Mouse (Mus musculus) megakaryocyte-erythroid progenitor cell, adult 5-6 weeks (primary cell): ENCODE measurements around the gene Arhgef12. TPM values are rescaled to one million over a fixed set of nuclear protein-coding genes. Genes with fewer than 3 reads are reported as not detected.

Source experiments
- ATAC-seq: replicated peaks from 2 replicates; pipeline ENCODE4 v1.8.0; 2016; ENCODE audit warnings: mild to moderate bottlenecking, inconsistent platforms; ENCODE audit not compliant: severe bottlenecking, poor library complexity, low FRiP score, low TSS enrichment
- total RNA-seq, 2 experiments: library from RNA; stranded (forward) in 1 of 2; stranded (reverse) in 1 of 2; fragments of 200-1000, 215-1000 nt in 1 of 2; fragments of >200 nt in 1 of 2; fragmentation: Nextera tagmentation in 1 of 2; gene quantifications; 2 replicates each; pipeline ENCODE4 v1.2.3; 2014 to 2017

Arhgef12 gene
- total RNA-seq, 2 experiments from 2014 or later = 18.5 to 34.6 TPM

DNA sequence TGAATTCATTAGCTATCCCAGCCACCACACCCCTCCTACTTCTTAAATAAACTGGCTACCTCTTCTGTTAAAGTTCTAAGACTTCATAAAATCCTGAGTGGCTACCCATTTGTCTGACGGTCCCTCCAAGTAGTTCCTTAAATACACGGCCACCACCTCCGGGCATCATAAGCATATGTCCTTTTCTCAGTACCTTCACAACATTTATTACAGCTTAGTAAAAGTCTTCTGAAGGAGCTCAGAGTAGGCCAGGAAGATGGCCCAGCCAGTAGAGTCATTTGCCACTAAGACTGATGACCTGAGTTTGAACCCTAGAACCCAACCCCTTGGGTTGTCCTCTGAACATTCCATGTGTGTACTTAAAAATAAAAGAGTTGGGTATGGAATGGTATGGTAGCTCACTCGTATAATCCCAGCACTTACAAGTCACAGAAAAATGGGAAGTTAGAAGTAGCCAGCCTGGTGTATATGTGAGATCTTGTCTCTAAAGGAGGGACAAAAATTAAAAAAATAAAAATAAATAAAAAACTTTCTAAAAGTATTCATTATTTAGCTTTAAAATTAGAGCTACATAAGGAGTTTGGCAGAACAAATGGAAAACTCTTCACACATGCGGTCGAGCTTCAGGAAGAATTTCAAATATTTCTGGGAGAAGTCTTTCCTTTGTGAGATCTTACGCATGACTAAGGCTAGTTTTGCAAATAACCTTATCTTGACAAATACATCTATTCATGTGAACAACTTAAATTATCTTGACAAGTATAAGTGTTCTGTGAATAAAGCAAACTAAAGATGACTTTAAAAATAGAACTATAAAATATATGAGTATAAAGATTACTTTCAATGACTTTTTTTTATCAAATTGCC, 22.3 kb downstream of the Arhgef12 start:
- no peak for ATAC-seq

DNA sequence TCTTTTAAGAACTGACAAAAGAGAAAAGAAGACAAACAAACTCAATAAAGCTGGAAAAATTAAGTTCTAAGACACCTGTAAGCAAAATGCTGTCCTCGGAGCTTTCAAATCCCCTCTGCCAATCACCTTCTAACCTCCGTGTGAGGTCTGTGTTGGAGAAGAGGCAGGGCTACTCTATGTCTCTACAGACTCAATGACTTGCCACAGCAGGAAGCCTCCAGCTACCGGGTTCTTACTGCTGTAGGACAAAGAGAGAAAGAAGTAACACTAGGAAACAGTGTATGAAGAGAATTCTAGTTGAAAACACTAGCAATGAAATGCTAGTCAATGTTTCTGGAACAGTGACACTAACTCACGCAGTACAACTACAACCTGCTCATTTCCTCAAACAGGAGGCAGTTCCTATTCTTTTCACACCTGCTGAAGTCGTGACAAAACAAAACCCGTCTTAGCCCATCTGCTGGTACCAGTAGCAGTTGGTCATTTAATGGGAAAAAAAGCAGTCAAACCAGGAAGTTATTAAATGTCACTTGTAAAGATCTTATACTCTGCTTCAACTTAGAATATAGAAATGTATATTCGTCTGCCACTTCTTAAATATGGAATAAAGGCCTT, 23.5 kb downstream of the Arhgef12 start:
- no peak for ATAC-seq

DNA sequence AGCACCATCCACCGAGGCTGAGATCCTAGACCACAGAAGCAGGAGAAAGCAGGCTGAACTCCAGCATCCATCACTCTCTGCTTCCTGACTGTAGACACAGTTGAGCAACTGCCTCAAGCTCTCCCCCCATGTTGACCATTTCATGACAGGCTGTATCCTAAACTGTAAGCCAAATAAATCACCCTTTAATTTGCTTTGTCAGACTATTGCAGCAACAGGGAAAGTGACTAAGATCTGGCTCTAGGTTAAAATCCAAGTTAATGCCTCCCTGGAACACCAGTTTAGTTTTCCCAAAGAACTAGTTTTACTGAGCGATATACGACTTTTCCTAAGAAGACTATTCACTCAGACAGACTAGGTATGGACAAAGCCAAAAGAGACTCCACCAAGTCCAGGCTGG, 28.3 kb downstream of the Arhgef12 start:
- ATAC-seq = no peak

DNA sequence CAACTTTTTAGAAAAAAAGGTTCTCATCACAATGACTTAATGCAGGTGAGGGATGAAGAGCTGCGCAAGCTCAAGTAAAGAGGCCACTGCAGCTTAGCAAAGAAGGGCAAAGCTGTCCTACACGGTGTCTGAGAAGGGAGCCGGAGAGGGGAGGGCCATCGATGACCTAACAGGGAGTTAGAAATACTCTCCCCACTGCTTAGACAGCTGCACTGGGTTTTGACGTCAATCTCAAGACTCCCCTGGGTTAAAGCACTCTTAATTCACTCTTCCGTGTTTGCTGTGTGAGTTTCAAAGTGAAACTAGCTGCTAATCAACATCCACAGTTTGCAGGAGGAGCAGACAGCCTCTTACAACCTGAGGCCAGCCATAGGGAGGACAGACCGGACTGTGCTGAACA, 30.9 kb downstream of the Arhgef12 start:
- ATAC-seq = no peak

DNA sequence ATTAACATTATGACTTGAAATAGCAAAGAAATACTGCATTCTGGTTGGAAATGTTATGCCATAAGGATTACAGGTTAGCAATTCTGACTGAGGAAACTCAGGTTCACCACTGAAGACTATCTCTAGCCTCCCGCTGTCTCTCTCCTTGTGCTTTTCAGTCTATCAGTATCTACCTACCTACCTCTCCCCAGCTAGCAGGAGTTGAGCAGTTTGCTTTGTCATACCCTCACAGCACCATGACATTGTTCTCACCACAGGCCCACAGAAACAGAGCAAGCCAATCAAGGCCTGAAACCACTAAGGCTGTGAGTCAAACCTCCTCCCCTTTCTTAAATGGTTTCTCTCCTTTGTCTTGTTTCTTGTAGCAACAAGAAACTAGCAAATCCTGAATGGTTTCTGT, 32.4 kb downstream of the Arhgef12 start:
- ATAC-seq = peak; percentile 85

DNA sequence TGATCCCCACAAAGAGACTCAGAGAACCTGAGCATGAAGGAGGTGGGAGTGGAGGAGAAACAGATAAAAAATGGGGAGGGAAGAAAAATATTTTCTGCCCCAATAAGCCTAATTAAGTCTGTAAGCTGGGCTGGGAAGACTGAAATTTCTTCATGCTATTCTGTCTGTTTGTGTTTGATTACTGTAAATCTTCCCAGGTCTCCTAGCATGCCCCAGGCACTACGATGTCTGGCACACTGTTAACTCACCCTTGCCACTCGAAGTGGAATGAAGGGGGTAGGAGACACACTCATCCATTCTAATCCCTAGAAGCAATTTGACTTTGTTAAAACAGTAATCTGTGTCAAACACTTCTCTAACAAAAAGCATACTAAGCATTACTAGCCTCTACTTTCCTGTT, 35.3 kb downstream of the Arhgef12 start:
- no peak for ATAC-seq

DNA sequence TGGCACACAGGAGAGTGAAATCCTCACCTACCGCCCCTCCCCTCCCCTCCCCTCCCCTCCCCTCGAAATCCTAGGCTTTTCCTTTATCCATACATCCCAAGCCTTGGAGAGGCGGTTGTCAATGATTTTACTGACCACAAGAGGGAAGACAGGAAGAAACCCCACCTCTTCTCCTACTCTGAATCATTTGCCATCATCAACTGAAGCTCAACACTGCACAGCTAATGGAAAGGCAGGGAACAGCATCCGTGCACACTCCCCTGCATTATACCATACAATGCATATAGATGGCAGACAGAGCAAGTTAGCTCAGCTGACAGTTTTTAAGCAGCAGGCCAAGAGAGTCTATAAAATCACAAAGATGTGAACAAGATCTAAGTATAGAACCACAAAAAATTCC, 35.9 kb downstream of the Arhgef12 start:
- no peak for ATAC-seq

DNA sequence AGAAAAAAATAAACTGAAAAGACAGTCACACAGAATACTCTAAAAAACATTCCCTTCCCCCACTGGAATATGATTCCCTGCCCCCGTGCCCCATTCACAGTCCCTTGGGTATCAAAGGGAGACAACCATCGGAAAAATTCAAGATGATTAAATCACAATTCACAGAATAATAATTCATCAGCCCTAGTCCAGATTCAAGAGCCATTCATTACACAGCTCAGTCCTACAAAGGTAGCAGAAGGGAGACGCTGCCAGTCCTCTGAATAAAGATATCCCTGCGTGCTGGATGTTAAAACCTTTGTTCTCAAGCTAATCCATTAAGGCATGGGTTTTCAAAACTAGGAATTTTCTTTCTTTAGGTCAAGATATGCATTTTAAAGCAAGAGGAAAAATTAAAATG, 36.5 kb downstream of the Arhgef12 start:
- ATAC-seq = no peak

DNA sequence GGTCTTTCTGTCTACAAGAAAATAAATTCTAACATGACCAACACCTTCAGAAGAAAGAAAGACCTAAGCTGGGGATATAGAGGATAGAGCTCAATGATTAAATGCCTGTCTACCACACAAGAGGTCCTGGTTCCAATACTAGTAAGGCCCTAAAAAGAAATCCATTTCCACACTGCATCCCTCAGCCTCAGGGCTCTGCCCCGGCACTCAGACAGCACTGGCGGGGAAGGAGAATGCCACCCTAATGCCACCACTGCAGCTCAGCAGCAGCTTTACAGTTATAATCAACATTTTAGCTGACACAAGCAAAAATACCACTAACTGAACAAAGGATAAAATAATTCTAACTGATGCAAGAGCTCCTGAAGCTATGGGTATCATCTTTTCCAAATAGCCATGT, 36.9 kb downstream of the Arhgef12 start:
- no peak for ATAC-seq

DNA sequence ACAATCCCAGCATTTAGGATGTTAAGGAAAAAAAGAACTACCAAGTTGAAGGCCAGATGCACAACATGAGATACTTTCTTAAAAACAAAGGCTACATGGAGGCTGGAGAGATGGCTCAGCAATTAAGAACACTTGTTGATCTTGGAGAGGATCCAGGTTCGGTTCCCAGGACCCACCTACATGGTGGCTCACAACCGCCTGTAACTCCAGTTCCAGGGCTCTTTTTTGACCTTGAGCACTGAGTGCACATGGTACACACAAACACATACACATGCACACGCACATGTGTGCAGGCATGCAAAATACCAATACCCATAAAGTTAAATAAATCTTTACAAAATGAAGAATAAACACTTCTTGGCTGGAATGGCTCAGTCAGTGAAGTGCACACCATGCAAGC, 39.1 kb downstream of the Arhgef12 start:
- ATAC-seq = no peak

DNA sequence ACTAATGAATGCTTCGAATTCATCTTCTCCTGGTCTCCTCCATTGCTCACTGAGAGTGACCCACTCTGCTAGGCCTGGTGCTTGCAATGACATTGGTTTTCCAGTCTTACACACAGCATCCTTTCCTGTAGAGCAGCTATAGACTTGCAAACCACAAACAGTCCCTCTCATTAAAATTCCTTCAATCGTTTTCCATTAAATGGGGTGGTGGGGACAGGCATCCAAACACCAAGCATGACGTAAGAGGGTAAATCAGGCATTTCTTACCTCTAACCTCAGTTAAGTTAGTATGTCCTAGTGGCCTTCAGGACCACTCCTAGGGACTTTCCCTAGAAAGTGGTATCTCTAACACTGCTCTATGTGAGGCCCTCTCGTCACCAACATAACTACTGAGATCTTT, 41.8 kb downstream of the Arhgef12 start:
- no peak for ATAC-seq

DNA sequence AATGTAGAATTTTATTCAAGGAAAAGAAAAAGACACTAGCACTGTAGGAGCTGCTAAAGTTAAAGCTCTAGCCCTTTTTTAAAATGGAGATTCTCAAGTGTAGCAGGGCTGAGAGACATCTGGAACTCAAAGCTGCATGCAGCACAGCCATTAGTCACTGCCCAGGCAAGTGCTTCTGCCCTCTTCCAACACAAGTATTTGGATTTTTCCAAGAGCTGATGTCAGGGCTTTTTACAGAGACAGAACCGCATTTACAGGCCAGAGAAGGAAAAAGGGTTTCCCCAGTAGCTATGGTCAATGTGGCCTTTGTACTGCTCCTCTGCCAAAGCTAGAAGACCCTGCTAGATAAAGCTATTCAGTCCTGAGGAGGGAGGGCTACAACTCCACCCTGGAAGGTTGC, 45.5 kb downstream of the Arhgef12 start:
- no peak for ATAC-seq

DNA sequence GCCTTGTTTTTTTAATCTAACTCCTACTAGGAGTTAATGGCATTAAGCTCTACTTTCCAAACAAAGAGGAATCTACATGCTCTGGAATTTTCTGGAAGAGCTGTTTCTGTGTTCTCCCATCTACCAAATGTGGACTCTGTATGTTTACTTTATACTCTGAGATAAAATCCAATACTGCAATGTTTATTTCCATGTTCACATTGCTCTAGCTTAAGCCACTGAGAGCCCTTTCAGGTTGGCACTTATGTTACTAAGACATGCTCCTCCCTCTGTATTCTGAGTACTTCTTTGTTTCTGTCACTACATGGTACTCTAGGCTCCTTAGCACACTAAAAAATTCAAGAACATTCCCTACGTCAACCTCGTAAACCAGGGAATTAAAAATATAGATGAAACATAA, 56.6 kb downstream of the Arhgef12 start:
- no peak for ATAC-seq

DNA sequence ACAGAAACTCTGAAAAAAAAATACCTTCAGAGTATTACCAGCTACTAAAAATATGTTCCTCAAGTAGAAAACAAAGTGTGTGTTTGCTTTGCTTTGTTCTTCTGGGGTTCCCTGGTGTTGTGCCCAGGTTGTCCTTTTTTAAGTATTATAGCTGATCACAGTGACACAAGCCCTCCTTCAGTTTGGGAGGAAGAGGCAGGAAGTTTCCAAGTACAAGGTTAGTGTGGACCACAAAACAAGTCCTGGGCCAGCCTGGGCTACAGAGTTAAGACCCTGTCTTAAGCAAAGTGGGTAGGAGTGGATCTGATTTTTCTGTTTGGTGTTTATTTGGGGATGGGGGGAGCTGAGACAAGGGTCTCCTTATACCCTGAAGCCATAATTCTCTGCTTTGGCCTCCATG, 62.6 kb downstream of the Arhgef12 start:
- ATAC-seq = no peak

DNA sequence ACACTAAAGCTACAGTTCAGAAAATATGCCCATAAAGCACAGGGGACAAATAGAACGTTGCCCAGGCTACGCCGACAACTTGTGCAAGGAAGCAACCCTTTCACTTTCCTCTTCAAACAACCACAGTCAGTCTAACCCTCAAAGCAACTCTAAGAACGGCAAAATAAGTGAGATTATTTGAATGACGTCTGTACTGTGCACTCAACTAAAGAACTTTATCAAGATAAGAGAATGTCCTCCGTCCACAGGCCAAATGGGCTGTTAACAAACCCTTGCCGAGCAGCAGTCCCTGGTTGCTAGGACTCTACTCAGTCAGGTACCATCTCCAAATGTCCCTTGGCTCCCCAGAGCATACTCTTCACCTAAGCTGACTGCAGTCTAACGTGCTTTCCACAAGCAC, 68.6 kb downstream of the Arhgef12 start:
- ATAC-seq = no peak

DNA sequence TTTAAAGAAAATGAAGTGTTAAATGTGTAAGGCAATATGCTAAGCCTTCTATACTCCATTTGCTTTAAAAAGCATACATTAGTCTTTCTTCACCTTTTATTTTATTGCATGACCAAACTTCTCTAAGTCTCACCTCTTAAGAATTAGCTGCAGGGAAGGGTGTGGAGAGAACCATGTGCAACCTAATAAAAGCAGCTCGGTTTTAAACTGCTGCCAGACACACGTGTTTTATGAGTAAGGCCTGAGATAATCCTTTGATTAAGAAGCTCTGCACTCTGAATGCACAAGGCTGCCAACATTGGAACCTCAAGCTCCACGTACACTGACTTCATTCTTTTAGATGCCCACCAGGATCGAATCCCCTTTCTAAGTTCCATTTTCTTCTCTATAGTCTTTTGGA, 71.8 kb downstream of the Arhgef12 start:
- ATAC-seq = no peak

DNA sequence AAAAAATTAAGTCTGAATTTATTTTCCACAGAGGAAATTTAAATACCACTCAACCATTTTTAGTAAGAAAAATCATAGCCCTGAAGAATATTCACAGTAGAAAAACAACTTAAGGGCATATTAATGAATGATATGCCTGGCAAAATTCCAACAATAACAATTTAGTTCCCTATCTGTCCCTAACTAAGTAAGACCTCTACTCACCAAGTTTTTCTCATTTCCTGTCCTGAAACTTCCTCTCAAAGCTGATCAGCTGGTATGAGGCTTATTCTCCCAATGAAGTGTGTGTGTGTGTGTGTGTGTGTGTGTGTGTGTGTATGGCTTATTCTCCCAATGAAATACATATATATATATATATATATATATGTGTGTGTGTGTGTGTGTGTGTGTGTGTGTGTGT, 72.8 kb downstream of the Arhgef12 start:
- ATAC-seq = no peak

DNA sequence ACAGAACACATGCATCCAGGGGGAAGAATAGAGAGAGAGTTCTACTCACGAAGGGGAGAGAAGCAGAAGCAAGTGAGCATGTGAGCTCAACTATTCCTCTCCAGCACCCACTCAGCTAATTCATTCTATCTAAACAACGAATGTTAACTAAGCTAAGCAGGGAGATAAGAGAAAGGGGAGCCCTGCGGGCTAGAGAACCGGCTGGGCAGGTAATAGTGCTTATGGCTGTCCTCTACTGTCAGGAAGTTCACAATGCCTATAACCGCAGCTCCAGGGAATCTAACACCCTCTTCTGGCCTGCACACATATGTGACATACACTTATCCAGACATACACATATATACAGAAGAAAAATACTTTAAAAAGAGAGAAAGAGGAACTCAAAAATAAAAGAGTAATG, 79.3 kb downstream of the Arhgef12 start:
- ATAC-seq = no peak

DNA sequence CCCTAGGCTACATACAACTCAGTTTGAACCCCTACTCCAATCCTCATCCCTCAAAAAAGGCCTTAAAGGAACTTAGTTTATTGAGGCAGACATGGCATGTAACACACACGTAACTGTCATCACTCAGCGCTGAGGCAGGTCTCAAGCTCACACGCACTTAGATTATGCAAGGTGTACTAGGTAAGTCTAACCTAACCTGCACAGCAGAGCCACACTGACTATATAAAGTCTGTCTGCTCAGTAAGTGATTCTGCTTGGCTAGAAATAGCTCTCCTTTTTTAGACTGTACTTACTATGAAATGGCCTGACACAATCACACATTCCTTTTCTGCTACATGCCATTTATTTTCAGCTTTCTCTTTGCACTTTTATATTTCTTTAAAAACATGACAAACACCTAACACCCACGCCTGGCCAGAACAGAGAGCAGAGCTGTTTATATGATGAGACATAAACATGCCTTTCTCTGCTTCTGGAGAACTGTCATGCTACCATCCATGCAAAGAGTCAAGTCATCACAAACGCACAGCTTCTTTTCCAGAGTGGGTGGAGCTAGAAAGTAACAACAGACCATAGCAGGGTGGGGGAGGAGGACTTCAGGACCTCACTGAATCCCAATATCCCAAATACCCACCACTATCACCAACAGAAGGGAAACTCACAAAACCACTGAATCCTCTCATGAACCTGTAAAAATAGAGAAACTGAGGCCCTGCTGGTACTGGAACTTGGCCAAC, 85.4 kb downstream of the Arhgef12 start:
- ATAC-seq = no peak

DNA sequence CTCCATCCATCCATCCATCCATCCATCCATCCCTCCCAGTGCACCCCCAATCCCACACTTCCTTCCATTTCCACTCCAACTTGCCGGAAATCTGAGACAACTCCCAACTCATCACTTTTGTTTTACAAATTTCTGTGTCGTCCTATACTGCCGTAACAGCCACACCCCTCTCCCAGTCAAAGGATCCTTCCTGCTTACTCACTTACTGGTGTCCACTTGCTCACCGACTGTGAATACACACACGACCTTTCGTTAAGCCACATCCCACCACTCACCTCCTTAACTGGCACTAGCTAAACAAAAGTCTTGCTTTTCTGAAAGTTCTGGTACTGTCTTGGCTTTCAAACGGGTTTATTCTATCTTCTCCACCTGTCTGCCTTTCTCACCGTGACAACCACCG, 87.4 kb downstream of the Arhgef12 start:
- ATAC-seq = no peak

DNA sequence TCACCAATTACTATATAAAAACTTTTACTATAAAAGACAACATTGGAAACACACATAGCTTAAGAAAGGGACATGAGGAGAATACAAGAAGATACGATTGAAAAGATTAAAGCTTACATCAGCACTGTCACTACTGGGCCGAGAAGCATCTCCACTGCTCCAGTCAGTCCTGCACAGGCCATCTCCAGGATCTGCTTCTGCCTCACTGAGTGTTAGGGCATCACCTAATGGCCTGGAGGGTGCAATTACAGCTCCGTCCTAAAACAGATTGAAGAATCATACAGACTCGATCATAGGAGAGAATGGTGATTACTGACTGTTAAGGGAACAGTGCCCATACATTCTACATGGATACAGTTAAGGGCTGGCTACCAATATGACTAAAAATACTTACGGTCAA, 91.3 kb downstream of the Arhgef12 start:
- ATAC-seq = no peak
